Mouse (Mus musculus) testis, adult 2 months (tissue): ENCODE results near the gene Rbm18.

Experiments
- CTCF ChIP-seq: fragments of 200-500 bp; IDR thresholded peaks from 2 replicates; pipeline ENCODE4 v1.5.1; 2012; ENCODE audit warnings: low read depth, mild to moderate bottlenecking, inconsistent platforms, low read length, moderate library complexity; ENCODE audit not compliant: control insufficient read depth, insufficient read depth, insufficient replicate concordance
- POLR2A ChIP-seq: fragments of 200-500 bp; IDR thresholded peaks from 2 replicates; pipeline ENCODE4 v1.6.1; 2012; ENCODE audit warnings: low read depth, mild to moderate bottlenecking, inconsistent platforms, low read length, moderate library complexity; ENCODE audit not compliant: control insufficient read depth

GRCm38 (mm10) chr2:36071660-36072305 lies 64.8 kb downstream of the Rbm18 start:
- no peak for TF ChIP-seq CTCF
- no peak for TF ChIP-seq POLR2A
